Mouse (Mus musculus): ENCODE data around the gene U90926.

U90926 gene

DNA sequence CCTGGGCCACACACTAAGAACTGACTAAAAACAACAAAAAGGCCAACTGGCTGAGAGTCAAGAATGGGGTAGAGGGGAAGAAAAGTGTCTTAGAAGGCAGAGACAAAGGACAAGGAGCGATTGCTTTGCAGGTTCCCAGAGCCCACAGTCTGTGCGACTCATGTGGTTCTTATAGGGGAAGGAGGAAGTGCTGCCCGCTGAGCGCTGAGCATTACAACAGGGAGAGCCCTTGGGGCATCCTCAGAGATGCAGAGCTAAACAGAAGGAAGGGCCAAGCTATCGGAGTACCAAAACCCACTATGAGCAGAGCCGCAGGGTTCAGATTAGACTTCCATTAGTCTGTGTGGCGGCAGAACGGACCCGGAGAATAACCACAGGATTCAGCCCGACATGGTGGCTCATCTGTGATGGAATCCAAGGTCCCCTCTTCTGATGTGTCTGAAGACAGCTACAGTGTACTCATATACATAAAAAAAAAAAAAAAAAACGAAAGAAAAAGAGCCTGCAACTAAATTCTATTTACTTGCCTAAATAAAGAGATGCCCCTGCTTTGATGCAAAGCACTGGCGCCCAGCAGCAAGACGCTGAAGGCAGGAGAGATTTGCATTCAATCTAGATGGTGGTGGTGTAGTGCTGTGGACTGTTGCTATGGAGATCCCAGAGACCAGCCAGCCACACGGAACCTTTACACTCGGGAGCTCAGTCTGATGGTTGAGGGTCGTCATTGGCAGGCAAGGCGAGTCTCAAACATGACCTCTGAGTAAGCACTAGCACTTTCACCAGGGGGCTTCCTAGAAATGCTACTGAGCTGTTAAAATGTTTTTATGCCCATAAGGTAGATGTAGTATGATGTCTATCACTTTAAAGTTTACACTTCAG, 3.9 kb upstream of the U90926 start:
- no peak for DNase-seq (ENCODE audit: low spot score in 2 of 2)

DNA sequence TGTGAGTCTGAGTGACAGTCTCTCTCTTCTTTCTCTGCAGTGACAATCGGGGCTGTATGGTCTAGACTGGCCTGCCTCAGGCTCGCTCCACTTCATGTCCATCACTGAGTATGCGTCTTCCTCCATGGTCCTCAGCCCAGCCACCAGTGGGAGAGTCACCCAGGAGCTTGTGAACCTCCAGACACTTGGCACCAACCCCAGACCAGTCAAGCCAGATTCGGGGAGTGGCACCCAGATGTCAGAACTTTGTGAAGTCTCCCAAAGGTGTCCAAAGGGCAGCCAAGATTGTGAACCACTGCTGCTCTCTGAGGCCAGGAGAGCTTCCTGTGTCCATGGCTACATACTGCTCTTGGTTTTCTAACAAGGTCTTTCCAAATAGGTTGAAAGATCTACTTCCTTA, 3.0 kb downstream of the U90926 start:
- DNase-seq (ENCODE audit: low spot score in 2 of 2) = no peak

DNA sequence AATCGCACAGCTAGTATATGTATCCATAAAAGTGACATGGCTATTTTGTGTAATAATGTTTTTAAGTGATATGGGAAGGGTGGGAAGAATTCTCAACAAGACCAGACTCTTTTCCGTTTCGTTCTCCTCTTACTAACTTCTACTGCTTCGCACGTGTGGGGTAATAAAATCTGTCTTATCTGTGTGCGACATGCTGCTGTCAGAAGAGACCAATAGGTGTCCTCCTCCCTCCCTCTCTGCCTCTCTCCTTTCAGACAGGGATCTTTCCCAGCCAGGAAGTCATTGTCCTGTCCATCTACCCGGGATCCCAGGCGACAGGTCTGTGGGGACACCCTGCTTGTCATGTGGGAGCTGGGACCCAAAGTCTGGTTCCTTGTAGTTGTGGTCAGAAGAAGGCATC, 5.0 kb downstream of the U90926 start:
- no peak for DNase-seq (ENCODE audit: low spot score in 2 of 2)

DNA sequence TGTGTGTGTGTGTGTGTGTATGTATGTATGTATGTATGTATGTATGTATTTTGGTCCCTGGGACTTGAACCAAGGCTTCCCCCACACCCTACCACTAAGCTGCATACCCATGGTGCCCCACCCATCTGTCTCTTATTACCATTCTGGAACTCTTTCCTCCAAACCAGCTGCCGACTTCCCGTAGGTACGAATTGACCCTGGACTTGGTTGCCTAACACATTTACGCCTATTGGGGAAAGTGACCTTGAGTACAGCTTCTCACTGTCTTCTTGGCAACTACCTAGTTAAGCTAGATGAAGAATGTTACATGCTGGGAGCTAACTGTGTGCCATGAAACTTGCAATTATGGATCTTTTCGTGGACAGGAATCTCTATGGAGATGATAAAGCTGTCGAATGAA, 9.1 kb downstream of the U90926 start:
- no peak for DNase-seq (ENCODE audit: low spot score in 2 of 2)

DNA sequence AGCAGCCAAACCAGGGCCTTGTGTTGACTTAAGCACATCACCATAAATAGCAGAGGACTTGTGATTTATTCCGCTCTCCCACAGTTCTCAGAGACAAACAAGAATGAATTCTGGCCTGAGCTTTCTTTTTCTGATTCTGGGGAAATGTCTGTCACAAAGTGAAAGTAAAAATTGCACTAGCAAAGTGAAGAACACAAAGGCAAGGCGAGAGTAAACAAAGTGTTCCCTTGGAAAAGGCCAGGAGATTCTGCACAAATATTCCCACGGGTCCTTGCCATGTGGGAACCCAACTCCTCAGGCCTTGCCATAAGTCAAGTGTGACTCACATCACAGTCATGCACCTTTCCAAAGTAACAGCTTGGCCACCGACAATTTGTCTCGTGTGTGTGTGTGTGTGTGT, 9.5 kb downstream of the U90926 start:
- no peak for DNase-seq (ENCODE audit: low spot score in 2 of 2)

DNA sequence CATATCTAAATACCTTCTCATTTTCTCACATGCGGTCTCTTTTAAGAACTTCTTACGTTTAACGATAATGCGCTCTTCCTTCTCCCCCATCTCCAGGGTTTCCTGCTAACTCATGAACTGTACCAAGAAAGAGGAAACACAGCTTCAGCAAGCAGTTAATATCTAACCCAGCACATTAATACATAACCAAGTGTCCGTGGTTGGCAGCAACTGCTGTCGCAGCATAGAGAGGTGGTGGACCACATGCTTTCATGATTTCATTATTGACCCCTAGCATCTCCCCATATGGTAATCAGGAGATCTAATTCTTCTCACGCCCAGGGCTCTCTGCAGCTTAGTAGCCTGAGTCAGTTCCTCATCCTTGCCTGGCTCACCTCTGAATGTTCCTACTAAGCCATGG, 10.0 kb downstream of the U90926 start:
- no peak for DNase-seq (ENCODE audit: low spot score in 2 of 2)

DNA sequence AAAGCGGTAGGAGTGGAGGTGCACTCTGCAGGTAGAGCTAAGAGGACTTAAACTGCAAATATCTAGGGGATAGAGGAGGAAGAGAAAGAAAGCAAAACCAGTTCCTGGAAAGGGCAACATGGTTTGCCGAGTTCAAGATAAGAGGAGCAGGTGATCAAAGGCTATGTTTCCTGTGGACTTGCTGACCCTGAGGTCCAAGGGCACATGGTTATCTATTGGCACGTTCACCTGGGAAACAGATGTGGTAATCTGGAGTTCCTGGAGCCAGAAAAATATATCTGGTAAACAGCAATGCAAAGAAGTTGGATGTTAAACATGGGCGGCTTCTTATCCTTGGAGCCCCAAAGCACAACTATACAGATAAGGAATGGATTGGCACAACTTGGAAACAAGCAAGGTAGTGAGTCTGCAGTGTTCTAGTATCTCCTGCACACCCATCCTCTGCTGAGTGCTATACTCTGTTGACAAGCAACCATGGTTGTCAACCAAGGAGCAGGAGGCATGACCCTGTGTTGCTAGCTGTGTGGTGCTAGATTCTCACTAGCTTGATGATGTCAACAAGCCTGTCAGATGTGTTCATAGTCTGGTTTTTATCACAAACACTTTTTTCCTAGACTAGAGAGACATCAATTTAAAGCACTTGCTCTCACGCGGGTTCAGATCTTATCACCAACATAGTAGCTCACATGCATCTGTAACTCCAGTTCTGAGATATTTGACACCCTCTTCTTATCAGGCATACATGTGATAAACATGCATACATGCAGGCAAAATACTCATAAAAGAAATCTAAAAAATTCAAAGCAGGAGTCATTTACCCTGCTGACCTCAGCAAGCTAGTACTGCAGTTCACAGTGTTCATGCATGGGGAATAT, 10.8 kb downstream of the U90926 start:
- no peak for DNase-seq (ENCODE audit: low spot score in 2 of 2)

DNA sequence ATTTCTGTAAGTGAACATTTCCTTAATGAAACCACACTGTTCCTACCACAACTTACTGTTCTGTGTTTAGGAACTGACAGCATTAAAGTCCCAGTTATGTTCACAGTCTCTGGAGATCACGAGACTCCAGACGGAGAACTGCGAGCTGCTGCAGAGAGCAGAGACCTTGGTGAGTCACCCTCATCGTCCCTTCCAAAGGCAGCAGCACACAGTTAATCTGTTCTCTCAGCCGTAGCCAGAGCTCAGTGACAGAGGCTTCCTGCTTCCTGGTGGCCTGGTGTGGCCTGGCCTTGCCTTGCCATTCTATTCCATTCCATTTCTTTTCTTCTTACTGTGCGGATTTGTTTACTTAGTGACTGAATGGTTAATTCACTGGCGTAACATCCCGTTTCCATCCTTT, 16.9 kb downstream of the U90926 start:
- no peak for DNase-seq (ENCODE audit: low spot score in 2 of 2)

DNA sequence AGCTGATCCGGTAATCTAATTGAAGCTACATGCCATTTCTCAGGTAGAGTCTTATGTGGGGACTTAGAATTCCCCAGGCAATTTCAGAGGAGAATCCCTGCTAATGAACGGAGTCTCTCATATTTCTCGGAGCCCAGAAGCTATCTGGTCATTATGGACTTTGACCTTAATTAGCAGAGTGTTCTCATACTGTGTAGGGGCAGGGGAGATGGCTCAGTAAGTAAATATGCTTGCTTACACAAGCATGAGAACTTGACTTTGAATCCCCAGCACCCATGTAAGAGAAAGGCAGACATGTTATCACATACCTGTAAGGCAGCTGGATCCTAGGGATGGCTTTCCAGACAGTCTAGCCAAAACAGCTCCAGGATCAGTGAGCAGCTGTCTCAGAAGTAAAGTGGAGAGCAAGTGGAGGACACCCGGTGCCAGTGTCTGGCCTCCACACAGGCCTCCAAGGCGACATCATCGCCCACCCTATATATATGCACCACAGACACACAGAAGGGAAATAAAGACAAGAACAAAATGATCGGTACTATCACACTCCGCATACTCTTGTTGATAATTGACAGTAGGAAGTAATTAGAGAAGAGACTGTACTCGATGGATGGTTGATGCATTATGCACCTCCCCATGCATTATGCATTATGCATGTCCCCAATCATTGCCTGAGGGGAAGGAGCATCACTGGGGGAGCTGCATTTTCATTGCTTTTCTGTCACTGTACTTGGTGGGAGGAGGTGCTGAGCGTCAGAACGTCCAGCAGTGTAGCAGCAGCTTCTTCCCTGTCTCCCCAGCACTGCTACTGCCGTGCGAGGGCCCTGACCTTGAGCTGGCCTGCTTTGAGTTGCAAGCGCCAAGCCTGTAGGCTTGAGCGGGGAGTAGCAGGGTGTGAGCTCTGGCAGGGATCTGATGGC, 18.1 kb downstream of the U90926 start:
- no peak for DNase-seq (ENCODE audit: low spot score in 2 of 2)

DNA sequence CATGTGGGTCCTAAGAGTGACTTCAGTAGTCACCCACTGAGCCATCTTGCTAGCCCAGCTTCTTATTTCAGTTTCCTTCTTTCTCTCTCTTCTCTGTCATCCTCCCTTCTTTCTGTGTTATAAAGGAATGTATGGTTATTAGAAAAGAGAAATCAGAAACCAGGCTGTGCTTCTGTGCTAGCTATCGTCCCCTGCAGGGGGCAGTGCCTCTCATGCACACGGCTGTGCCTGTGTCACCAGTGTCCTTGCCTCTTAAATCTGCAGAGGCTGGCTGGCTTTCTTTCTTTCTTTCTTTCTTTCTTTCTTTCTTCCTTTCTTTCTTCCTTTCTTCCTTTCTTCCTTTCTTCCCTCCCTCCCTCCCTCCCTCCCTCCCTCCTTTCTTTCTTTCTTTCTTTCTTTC, 19.5 kb downstream of the U90926 start:
- DNase-seq (ENCODE audit: low spot score in 2 of 2) = peak in 1 of 2 experiments; percentile 53

DNA sequence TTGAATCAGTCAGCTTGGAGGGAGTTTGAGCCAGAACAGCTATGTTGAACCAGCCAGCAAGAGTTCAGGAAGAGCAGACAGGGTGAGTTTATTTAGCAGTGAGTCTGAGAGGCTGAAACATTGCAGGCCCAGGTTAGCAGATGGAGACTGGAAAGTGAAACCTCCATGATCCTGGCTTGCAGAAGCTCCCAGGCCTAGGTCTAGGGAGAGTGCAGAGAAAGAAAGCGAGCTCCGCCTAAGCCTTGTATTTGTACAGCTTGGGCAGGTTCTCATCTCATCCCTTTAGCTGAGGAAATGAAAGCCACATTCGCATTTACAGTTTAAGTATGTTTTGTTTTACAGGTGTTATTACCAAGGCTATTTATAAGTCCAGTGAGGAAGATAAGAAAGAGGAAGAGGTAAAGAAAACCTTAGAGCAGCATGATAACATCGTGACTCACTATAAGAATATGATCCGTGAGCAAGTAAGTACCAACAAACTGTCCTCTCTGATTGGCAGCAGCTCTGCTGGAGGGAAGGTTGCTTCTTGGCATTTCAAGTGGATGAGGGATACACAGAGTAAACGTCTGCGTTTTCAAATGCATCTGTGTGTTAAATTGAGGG, 26.2 kb downstream of the U90926 start:
- DNase-seq (ENCODE audit: low spot score in 2 of 2) = no peak

DNA sequence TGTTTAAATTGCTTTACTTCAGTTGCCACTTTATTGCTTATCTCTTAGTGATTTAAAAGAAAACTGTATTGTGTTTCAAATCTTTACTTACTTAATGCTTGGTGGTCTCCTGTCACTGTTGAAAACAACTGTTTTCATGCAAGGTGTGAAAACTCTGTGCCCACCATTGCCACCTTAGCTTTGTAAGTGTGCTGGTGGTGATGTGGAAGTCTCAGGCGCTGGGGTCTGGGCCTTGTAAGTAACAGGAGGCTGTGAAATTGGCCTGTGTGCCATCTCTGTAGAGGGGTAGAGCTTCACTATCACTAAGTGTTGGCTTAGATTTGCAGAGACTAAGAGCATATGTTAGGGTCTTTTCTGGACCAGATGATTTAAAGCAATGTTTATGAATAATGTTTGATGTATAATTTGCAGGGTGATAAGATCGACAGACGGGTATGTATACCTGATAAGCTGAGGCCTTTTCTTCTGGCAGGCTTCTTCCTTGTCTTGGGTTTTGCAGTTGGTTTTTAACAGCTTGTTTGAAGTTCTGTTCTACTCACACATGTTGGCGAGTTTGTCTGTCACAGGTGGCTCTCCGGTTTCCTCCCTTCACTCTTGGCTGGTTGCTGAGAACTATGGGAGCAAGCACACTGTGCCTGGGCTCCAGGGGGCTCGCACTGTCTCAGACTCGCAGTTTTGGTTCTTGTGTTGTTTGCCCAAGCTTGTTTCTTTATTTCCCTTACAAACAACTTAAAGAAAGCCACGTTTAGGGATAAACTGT, 32.0 kb downstream of the U90926 start:
- DNase-seq (ENCODE audit: low spot score in 2 of 2) = no peak

DNA sequence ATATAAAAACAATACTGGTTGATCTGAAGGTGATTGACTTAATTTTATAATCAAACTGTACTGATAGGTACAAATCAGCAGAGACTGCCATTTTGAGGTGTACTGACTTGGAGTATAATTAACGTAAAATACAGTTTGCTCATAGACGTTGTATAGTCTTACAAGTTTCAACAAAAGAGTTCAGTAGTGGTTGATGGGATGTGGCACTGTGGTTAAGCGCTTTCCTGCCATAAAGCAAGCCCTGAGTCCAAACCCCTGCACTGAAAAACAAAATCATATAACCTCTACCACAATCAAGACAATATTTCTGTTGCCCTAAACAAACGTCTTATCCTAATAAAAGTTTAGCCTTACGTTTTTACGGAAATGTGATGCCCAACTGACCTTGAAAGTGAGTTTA, 49.2 kb downstream of the U90926 start:
- no peak for DNase-seq (ENCODE audit: low spot score in 2 of 2)

All from spleen, postnatal 10 days (tissue).